Mouse (Mus musculus): ENCODE data around the gene Nyap1. TPM values are rescaled to one million over a fixed set of nuclear protein-coding genes. Genes with fewer than 3 reads are reported as not detected.
"Not testable (repeated sequence)": the region's sequence is repeated elsewhere in the genome, so short reads cannot be mapped to it uniquely, and the experiment has no call there.

The Nyap1 gene
- polyA plus RNA-seq, 1 experiment = 5.7 TPM

DNA sequence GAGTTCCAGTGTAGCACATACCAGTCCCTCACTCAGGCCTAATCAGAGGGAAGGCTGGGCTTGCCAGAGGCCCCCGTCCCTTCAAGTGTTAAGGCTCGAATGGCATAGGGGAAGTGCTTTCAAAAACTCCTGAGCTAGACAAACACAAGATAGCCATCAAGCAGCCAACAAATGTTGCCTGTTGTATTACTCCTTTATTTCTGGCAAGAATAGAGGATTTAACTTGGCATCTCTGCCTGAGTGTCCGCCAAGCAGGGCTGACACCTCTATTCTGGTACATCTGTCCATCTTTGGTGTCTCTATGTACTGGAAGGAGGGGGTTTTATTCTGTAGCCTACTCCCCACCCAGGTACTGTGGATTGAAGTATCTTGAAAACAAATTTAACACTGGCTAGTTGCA lies 14.7 kb upstream of the Nyap1 start:
- no peak overlapping the region for H3K27ac ChIP-seq (ENCODE audit: insufficient read depth, low read length)
- H3K4me3 ChIP-seq (ENCODE audit: insufficient read depth, low read length) = no peak overlapping the region
- no peaks in the 10 kb centered on the region for H3K4me1 ChIP-seq (ENCODE audit: control insufficient read depth, insufficient read depth, low read length)
- TF ChIP-seq POLR2A (IDR thresholded peaks at IDR 0.05; ENCODE audit: low read depth, low read length) (no peak), CTCF (IDR thresholded peaks at IDR 0.05; ENCODE audit: borderline replicate concordance, insufficient read depth, low read length) (no peak)

DNA sequence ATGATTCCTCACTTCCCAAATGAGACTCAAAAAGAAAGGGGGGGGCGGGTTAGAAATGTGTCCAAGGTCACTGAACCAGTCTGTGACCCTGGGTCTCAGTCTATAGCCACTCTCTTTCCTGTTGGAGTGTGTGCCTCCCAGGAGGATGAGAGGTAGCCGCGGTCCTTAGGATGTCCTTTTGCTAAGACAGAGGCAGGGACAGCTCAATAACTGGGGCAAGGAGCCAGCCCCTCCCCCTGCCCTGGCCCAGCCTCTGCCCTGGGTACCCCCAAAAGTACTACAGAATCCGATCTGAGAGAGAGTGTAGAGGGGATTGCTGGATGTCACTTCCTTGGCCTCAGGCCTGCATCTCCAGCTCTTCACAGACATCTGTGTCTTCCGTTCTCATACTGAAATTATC lies 14.0 kb upstream of the Nyap1 start:
- H3K27ac ChIP-seq (ENCODE audit: insufficient read depth, low read length) = no peak overlapping the region
- H3K4me3 ChIP-seq (ENCODE audit: insufficient read depth, low read length) = no peak overlapping the region
- TF ChIP-seq CTCF (IDR thresholded peaks at IDR 0.05; ENCODE audit: borderline replicate concordance, insufficient read depth, low read length) (no peak), POLR2A (IDR thresholded peaks at IDR 0.05; ENCODE audit: low read depth, low read length) (no peak)
- no peaks in the 10 kb centered on the region for H3K4me1 ChIP-seq (ENCODE audit: control insufficient read depth, insufficient read depth, low read length)

DNA sequence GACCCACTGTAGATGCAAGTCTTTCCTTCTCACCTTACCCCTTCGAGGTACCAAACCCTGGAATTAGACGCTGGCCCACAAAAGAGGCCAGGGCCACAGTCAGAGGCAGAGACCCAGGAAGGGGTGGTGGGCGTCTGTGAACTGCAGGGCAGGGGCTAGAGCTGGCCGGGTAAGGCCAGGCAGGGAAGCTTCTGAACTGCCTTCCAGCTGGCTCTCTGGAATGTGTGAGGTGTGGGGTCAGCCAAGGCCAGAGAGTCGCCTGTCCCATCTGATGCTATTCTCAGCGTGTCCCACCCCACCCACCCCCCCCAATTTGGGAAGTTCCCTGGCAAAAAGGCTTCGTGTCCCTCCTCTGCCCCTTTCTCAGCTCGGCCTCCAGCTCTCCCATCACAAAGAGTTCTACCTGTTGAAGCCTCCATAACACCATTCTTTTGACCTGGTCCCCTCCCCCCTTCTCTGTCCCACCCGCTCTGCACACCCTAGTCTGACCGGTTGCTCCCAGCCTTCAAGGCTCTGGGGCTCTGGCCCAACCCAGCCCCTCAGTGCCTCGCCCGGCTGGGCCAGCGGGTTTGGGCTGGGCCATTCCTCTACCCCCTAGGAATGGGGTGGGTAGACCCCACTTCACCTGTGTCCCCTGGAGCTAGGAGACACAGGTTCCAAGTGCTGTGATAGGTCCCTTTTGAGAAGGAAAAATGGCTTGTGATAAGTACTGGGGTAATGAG lies 11.9 kb upstream of the Nyap1 start:
- no peak overlapping the region for H3K4me3 ChIP-seq (ENCODE audit: insufficient read depth, low read length)
- H3K27ac ChIP-seq (ENCODE audit: insufficient read depth, low read length) = no peak overlapping the region
- no peak for TF ChIP-seq POLR2A (IDR thresholded peaks at IDR 0.05; ENCODE audit: low read depth, low read length)
- TF ChIP-seq CTCF (IDR thresholded peaks at IDR 0.05; ENCODE audit: borderline replicate concordance, insufficient read depth, low read length) = no peak
- no peaks in the 10 kb centered on the region for H3K4me1 ChIP-seq (ENCODE audit: control insufficient read depth, insufficient read depth, low read length)

DNA sequence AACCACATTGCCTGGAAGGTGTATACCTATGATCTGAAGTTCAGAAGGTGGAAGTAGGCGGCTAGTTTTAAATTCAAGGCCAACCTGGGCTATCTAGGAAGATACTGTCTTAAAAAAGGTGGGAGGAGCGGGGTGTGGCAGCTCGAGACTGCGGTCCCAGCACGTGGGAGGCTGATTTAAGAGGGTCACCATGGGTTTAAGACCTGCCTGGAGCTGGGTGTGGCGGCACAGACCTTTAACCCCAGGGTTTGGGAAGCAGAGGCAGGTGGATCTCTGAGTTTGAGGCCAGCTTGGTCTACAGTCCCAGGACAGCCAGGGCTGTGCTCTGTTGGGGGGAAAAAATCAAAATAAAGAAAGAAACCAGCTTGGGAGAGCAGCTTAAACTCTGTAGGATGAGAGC lies 10.6 kb upstream of the Nyap1 start:
- Histone ChIP-seq H3K4me3 (ENCODE audit: insufficient read depth, low read length) (no peak overlapping the region), H3K27ac (ENCODE audit: insufficient read depth, low read length) (no peak overlapping the region), H3K4me1 (ENCODE audit: control insufficient read depth, insufficient read depth, low read length) (no peaks in the 10 kb centered on the region)
- no peak for TF ChIP-seq CTCF (IDR thresholded peaks at IDR 0.05; ENCODE audit: borderline replicate concordance, insufficient read depth, low read length)
- no peak for TF ChIP-seq POLR2A (IDR thresholded peaks at IDR 0.05; ENCODE audit: low read depth, low read length)

DNA sequence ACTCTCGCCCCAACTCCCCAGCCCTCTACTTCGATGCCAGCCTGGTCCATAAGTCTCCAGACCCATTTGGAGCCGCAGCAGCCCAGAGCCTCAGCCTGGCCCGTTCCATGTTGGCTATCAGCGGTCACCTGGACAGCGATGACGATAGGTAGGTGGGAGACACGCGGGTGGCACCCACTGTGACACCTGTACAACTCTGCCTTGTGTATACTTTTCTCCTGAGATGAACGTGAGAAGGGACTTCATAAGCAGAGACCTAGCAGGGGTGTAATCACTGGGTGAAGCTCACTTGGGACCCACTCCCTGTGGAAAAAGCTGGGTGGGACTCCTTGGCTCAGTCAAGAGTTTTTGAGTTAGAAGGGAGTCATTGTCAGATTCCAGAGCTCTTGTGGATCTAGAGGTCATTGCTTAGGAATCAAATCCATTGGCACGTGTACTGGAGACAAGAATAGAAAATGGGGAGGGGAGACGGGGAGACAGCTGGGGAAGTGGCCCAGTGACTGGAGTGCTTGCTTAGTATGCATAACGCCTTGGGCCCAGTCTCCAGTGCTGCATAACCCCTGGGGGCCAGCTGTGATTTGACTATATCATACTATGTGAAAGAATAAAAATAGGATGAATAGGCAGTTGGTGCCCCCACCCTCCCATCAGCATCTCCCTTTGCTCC lies 9.9 kb upstream of the Nyap1 start:
- Histone ChIP-seq H3K27ac (ENCODE audit: insufficient read depth, low read length) (no peak overlapping the region), H3K4me3 (ENCODE audit: insufficient read depth, low read length) (no peak overlapping the region), H3K4me1 (ENCODE audit: control insufficient read depth, insufficient read depth, low read length) (no peaks in the 10 kb centered on the region)
- TF ChIP-seq CTCF (IDR thresholded peaks at IDR 0.05; ENCODE audit: borderline replicate concordance, insufficient read depth, low read length) = no peak
- TF ChIP-seq POLR2A (IDR thresholded peaks at IDR 0.05; ENCODE audit: low read depth, low read length) = no peak

DNA sequence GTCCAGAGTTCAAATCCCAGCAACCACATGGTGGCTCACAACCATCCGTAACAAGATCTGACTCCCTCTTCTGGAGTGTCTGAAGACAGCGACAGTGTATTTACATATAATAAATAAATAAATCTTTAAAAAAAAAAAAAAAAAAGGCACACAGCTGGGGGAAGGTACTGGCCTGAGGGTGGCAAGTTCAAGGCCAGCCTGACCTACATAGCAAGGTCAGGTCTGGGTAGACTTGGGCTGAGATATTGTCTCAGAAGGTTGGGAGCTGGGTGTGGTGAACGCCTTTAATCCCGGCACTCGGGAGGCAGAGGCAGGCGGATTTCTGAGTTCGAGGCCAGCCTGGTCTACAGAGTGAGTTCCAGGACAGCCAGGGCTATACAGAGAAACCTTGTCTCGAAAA lies 8.8 kb upstream of the Nyap1 start:
- not testable (repeated sequence) for H3K4me3 ChIP-seq (ENCODE audit: insufficient read depth, low read length); H3K27ac ChIP-seq (ENCODE audit: insufficient read depth, low read length); H3K4me1 ChIP-seq (ENCODE audit: control insufficient read depth, insufficient read depth, low read length)

DNA sequence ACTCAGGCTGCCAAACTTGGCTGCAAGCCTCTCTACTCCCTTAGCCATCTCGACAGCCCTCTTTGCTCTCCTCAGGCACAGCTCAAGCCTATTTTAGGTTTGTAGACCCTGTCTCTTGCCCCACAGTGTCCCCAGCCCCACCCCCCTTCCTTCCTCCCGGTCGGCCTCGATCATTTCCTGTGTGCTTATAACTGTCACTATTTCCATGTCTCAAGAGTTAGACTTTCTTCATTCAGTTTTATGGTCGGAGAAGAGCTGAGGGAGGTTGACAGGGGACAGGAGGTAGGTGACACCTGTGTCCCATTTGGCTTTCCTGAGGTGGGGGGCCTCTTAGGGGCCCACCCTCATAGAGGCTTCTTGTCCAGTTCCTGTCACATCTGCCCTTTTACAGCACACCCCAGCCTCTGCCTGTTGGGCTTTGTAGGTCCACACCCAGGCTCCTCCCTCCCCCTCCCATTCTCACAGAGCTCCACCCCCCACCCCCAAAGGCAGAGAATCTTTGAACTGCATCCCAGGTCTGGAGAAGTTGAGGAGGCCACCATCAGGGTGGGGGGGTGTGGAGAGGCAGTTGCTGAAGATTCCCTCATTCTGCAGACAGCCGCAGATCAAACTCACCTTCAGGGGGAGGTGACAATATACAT lies 7.9 kb upstream of the Nyap1 start:
- Histone ChIP-seq H3K27ac (ENCODE audit: insufficient read depth, low read length) (0 out of 2 replicates have a peak overlapping the region, but pooled peaks have one; percentile 44), H3K4me3 (ENCODE audit: insufficient read depth, low read length) (peak overlapping the region; percentile 9; the same call in 1 of the 2 replicates), H3K4me1 (ENCODE audit: control insufficient read depth, insufficient read depth, low read length) (no peaks in the 10 kb centered on the region)
- TF ChIP-seq POLR2A (IDR thresholded peaks at IDR 0.05; ENCODE audit: low read depth, low read length) (no peak), CTCF (IDR thresholded peaks at IDR 0.05; ENCODE audit: borderline replicate concordance, insufficient read depth, low read length) (no peak)

DNA sequence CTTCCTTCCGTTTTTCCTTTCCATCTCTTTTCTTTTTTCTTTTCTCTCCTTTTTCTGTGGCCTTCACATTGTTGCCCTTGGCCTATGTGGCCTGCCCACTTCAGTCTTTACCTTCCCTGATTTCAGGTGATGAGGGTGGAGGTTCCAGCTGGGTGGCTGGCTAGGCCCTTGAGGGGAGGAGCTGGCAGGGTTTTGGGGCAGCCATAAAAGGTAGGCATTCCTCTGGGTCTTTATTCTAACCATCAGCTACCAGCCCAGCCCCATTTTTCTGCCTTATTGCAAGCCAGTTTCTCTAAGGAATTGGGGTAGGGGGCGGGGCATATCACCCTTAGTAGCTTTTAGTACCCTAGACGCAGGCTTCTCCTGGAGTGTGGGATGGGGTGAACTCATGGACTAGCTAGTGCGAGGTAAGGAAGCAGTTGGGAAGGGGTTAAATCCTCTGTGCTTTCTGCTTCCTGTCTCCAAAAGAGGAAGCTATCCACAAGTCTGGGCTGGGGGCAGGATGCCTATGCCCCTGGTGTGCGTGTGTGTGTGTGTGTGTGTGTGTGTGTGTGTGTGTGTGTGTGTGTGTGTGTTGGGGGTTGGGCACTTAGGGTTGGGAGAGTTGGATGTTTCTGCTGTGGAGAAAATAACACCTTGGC lies 6.8 kb upstream of the Nyap1 start:
- H3K4me1 ChIP-seq (ENCODE audit: control insufficient read depth, insufficient read depth, low read length) = no peaks in the 10 kb centered on the region
- H3K4me3 ChIP-seq (ENCODE audit: insufficient read depth, low read length) = peak overlapping the region; percentile 85
- TF ChIP-seq POLR2A (IDR thresholded peaks at IDR 0.05; ENCODE audit: low read depth, low read length) (no peak), CTCF (IDR thresholded peaks at IDR 0.05; ENCODE audit: borderline replicate concordance, insufficient read depth, low read length) (no peak)
- peak overlapping the region; percentile 90 for H3K27ac ChIP-seq (ENCODE audit: insufficient read depth, low read length)

DNA sequence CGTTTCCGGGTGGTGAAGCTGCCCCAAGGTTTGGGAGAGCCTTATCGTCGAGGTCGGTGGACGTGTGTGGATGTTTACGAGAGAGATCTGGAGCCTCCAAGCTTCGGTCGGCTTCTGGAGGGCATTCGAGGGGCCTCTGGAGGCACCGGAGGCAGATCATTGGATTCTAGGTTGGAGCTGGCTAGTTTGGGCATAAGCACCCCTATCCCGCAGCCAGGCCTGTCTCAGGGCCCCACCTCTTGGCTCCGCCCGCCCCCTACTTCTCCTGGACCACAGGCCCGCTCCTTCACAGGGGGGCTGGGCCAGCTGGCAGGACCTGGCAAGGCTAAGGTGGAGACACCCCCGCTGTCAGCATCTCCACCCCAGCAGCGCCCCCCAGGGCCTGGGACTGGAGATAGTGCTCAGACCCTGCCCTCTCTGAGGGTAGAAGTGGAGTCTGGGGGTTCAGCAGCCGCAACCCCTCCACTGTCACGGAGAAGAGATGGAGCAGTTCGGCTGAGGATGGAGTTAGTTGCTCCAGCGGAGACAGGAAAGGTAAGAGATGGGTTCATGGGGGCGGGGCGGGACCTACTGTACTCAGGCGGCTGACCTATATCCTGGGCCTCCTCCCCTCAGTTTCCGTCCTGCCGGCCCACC lies 6.0 kb upstream of the Nyap1 start:
- peak overlapping the region; percentile 90 for H3K27ac ChIP-seq (ENCODE audit: insufficient read depth, low read length)
- H3K4me1 ChIP-seq (ENCODE audit: control insufficient read depth, insufficient read depth, low read length) = no peaks in the 10 kb centered on the region
- TF ChIP-seq POLR2A (IDR thresholded peaks at IDR 0.05; ENCODE audit: low read depth, low read length) (peak; percentile 39; the same call in 1 of the 2 replicates), CTCF (IDR thresholded peaks at IDR 0.05; ENCODE audit: borderline replicate concordance, insufficient read depth, low read length) (no peak)
- peak overlapping the region; percentile 85 for H3K4me3 ChIP-seq (ENCODE audit: insufficient read depth, low read length)
